Mouse (Mus musculus): ENCODE measurements around the gene Ndufv1. TPM values are rescaled to one million over a fixed set of nuclear protein-coding genes. Genes with fewer than 3 reads are reported as not detected.

Ndufv1 gene
- total RNA-seq, 2 experiments from 2014 or later = 135 to 223 TPM

DNA sequence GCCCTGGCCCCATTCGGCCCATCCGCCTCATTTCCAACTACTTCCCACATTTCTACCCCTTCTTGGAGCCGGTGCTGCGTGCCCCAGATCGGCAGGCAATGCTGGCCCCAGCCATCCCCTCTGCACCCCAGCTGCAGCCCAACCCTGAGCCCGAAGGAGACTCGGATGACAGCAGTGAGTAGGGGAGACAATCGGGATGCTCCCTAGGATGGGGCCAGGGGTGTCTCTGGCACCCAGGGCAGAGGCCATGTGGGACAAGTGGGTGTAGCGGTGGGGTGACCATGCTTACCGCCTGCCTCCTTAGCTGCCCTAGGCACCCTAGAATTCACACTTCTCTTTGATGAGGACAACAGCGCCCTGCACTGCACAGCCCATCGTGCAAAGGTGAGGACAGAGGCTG lies 9.0 kb downstream of the Ndufv1 start:
- ATAC-seq (replicated peaks; ENCODE audit: poor library complexity) = no peak

DNA sequence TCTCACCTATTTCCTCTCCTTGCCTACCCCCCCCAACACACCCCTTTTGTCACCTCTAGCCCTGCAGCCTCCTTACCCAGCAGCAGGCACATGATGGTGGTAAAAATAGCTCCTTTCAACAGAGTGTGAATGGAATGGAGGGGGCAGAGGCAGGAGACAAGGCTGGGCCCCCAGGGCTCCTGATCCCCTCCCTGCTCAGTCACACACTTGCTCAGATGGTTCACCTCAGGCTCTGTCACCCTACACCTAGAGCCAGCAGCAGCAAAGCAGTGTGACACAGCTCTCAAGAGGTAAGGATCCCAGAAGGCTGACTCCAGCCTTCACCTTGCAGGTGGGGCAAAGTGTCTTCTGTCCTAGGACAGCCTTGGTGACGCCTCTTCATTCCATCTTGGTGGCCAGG lies 9.5 kb downstream of the Ndufv1 start, which contains the start of gene Doc2g:
Gene Doc2g (plus strand): TSS at position 202 of the 400 bp plus-strand sequence.
- ATAC-seq (replicated peaks; ENCODE audit: poor library complexity) = no peak

DNA sequence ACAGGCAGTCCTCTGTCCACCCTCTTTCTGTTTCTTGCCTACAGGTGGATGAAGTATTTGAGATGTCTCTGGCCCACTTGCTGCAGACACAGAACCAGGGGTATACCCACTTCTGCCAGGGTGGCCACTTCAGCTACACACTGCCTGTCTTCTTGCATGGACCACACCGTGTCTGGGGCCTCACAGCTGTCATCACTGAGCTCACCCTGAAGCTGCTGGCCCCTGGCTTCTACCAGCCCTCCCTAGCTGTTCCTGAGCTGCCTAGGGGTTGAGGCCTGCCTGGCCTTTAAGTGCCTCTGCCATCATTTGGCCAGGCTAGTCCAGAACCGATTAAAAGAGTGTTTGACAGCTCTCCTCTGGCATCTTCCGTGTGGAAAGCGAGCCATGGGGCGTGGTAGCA lies 10.9 kb downstream of the Ndufv1 start:
- ATAC-seq (replicated peaks; ENCODE audit: poor library complexity) = no peak

DNA sequence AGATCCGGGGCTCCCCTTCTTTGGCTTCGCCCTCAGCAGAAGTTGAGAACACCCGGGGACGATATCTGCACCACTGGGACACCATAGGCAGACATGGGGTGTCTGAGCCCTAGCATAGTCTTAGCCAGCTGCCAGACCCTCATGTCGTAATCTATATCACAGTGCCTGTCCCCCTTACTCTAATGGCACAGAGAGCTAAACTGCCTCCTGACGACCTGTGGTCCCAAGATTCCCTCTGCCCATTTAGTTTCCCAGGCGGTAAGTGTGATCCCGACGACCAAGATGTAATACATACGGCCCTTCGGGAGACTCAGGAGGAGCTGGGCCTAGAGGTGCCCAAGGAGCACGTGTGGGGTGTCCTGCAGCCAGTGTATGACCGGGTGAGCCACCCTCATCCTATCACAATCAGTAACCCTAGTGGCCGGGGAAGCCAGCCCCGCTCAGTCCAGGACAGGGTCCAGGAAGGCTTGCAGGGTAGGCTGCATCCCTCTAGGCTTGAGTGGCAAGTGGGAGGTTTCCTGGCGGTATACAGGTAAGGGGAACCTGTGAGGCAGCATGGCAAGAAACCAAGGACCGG lies 11.6 kb downstream of the Ndufv1 start:
- ATAC-seq (replicated peaks; ENCODE audit: poor library complexity) = no peak

DNA sequence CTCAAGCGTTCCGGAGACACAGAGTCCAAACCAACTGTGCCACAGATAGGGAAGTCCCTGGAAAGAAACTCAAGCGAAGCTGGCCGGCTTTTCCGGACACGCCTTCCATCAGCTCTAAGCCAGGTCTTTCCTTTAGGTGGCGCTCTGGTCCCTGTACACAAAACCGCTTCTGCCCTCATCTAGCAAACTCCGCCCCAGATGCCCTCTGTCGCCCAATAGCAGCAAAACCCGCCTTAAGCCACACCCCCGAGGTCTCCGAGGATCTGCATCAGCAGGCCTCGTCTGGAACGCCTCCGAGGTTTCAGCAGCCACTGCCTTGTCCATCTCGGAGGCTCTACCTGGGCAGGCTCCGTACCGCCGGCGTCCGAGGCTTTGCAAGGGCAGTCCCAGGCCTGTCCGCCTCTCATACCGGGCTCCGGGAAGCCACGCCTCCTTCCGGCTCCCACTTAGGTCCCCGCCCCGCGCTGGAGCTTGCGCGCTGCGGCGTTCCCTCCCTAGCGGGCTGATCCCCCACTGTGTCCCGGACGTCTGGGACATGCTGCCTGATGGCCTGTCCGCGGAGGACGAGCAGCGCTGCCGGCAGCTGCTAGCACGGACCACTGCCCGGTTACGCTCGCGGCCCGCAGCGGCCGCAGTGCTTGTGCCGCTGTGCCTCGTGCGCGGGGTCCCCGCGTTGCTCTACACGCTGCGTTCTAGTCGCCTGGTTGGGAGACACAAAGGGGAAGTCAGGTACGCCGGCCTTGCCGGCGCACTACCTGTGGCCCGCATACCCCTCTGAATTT lies 12.3 kb downstream of the Ndufv1 start, which contains the start of the genes Nudt8 and Gm49405:
Gene Nudt8 (plus strand): TSS at position 462 of the 782 bp plus-strand sequence.
Gene Gm49405 (plus strand): TSS at position 508 of the 782 bp plus-strand sequence.
- ATAC-seq (replicated peaks; ENCODE audit: poor library complexity) = peak; percentile 90

DNA sequence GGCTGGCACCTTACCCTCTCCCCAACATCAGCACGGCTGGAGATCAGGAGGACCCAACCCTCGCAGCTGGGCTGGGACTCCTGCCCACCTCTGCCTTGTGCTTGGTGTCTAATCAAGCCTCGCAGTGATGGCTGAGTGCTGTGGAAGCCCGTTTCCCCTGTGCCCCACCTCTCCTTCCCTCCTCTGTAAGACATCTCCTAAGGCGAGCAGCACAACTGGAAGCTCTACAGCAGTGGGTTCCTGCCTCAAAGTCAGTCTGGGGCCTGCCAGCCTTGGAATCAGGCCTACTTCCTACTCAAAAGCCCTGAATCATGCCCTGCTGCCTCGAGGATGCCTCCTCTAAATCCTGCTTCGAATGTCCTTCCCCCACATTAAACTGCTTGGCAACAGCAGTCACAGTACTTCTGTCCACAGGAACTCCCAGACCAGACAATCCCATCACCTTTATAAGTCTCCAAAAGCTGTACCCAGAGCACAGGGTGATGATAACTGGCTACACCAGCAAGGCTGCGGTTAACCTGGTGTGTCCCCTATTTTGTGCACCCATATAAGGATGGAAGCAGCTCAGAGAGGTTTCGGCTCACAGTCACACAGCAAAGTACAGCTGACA lies 13.4 kb downstream of the Ndufv1 start:
- no peak for ATAC-seq (replicated peaks; ENCODE audit: poor library complexity)

DNA sequence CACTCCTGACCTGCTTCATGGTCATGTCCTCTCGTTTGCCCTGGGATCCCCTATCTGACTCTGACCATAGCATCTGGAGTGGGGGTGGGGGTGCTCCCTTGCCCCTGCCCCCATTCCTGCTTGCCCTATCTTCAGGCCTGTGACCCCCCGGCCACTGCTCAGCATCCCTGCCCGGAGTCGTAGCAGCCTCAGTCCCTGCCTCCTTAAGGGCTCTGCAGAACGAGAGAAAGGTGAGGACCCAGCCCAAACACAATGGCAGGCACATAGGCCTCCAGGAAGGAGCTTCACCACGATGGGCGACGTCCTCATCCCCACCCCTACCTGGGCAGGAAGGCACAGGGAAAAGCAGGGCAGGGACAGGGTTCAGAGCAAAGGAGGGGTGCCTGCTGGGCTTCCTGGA lies 14.3 kb downstream of the Ndufv1 start:
- ATAC-seq (replicated peaks; ENCODE audit: poor library complexity) = no peak

DNA sequence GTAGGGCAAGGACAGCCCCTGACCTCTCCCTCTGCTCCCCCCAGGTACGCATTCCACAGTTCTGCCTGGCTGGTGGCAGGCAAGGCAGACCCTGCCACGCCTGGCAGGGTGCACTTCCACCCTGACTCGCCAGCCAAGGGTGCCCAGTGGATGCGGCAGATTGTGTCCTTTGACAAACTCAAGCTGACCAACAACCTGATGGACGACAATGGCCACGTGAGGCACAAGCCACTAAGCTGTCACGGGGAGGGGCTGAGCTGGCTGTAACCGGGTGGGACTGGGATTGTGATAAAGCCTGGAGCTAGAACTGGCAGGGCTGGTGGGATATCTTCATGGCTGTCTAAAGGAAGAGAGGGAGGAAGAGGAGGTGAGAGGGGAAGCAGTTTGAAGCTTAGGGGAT lies 15.4 kb downstream of the Ndufv1 start:
- no peak for ATAC-seq (replicated peaks; ENCODE audit: poor library complexity)

DNA sequence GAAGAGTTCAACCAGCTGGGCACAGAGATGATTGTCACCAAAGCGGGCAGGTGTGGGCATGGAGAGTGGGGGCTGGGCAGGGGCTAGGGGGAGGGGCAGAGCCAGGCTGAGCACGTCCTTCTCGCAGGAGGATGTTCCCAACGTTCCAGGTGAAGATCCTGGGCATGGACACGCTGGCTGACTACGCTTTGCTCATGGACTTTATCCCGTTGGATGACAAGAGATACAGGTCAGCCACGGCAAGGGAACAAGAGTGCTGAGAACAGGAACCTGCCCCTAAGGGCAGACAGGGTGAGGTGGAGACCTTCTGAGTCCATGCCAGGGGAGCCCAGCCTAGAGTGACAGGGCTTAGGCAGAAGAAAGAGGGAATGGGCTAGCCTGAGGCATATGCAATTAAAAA lies 15.9 kb downstream of the Ndufv1 start:
- no peak for ATAC-seq (replicated peaks; ENCODE audit: poor library complexity)

DNA sequence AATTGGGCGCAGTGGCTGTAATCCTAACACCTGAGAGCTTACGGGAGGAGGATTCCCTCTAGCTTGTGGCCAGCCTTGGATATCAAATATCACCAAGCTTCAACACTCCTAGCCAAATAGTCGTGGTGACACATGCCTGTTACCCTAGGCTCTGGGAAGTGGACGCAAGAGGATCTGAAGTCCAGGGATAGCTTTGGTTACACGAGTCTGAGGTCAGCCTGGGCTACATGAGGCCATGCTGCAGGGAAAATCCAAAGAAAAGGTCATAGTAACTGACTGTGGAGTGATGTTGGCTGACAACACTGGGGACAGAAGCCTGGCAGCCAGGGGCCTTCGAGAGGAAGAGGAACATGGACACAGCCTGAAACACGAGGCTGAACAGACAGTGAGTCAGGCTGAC lies 16.5 kb downstream of the Ndufv1 start:
- no peak for ATAC-seq (replicated peaks; ENCODE audit: poor library complexity)

DNA sequence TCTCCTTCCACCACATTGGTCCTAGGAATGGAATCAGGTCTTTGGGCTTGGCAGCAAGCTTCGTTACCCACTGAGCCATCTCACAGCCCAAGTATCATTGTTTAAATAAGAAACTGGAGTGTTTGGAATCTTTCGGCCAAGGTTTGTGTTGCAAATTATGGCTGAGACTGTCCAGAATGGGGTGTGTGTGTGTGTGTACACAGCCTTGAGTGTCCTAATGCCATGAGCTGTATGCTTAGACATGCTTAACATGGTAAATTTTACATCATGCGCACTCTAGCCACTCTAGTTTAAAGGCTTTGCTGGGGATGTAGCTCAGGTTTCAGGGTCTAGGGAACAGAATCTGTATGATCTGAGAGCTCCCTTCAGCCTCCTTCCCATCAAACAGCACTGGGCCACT lies 17.1 kb downstream of the Ndufv1 start:
- ATAC-seq (replicated peaks; ENCODE audit: poor library complexity) = no peak

DNA sequence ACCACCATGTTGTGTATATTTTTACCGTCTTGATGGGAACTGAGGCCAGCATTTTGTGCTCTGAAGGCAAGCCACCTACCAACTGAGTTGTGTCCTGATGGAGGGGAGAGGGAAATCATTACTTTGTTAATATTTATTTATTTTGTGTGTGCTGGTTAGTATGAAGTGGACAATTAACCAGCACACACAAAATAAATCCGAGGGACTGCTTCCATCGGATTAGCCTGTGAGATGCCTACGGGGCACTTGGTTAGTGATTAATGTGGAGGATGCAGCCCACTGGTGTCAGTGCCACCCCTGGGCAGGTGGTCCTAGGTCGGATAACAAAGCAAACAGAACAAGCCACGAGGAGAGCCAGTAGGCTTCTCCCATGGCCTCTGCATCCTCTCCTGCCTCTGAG lies 17.7 kb downstream of the Ndufv1 start:
- no peak for ATAC-seq (replicated peaks; ENCODE audit: poor library complexity)

DNA sequence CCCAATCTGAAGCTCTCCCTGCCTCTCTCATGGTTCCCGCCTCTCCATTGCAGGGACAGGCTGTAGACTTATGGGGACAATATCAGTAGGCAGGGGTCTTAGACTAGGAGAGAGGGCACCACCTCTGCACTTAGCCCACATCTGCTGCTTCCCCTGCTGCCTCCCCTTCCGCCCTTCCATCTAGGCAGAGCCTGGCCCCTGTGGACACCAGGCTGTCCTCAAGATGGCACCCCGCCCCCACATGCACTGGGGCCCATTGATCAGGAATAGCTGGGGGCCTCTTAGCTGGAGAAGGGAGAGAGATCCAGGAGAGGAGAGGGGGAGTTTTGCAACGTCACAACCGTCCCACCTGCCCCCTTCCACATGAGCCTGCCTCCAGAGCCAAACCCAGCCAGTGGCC lies 20.2 kb downstream of the Ndufv1 start, which contains the start of gene Tbx10:
Gene Tbx10 (plus strand): TSS at position 337 of the 400 bp plus-strand sequence.
- ATAC-seq (replicated peaks; ENCODE audit: poor library complexity) = no peak

DNA sequence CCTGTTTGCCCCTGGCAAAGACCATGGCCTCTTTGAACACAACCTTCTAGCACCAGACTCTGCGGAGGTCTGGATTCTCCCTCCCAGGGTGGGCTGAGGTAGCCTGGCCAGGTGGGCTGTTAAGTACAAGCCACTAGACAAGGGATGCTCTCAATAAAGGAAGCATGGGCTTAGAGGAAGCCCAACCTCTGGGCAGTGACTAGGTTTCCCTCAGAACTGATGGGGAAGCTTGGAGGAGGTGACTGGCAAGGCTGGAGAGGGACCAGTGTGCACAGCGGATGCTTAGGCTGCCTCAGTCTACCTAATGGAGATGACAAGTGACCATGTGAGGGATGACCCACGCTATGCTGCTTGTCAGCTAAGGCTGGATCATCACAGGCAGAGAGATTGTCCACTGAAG lies 20.6 kb downstream of the Ndufv1 start:
- ATAC-seq (replicated peaks; ENCODE audit: poor library complexity) = no peak

DNA sequence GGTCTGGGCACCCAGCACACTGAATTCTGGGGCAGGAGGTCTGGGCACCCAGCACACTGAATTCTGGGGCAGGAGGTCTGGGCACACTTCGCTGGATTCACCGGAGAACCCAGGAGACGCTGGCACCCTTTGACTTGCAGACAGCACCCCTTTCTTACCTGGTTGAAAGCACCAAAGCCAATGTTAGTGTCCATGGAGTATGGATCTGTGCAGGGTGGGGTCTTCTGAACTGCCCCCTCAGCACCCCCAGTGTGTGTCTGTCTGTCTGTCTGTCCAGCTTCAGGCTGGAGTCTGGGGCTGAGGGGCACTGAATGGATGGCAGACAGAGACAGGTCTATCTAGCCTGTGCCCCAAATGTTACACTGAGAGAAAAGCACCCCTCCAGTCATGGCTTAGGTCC lies 21.0 kb downstream of the Ndufv1 start:
- no peak for ATAC-seq (replicated peaks; ENCODE audit: poor library complexity)

DNA sequence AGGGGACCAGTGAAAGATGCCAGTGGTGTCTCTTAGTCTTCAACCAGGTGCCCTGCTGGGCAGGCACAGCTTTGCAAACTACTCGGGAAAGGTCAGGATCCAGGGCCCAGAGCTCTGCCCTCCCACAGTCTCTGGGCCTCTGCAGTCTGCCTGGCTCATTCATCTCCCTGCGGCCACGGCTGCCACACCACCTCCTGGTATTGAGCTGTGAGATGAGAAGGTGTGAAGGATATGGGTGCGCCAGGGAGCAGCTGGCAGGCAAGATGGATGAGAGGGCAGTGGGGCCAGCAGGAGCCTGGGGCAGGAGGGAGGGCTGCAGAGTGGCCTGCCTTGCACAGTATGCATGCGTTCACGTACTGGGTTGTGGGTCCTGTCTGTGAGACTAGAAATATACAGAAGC lies 21.8 kb downstream of the Ndufv1 start:
- ATAC-seq (replicated peaks; ENCODE audit: poor library complexity) = no peak

DNA sequence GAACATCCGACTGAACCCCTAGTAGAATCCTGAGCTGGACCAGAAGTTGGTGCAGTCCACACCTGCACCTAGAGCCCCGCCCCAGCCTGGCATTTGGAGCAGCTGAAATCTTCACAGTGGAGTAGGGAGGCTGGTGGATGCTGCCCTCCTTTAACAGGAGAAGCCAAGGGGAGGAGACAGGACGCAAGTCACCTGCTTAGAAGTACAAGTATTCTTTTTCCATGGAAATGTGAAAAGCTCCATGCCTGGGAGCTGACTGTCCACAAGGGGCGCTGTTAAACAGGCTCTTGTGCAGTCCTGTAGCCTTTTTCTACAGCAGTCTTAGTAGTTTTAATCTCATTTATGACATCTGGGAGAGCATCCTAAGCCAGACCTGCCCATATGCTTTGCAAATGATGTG lies 23.9 kb downstream of the Ndufv1 start:
- no peak for ATAC-seq (replicated peaks; ENCODE audit: poor library complexity)

DNA sequence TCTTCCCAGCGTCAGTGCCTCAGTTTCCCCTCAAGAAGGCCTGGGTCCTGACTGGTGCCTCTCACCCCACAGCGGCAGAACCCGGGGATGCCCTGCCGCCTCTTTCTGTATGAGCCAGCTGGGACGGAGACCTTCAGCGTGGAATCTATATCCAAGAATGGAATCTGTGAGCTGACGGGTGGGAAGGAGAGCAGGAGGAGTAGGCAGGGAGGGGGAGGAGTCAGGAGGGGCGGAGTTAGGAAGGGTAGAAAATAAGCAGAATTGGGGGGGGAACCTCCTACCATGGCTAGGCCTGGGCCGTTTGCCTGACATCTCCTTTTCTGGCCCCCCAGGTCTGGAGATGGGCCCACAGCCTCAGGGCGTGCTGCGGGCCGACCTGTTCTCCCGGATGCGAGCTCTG lies 24.5 kb downstream of the Ndufv1 start:
- ATAC-seq (replicated peaks; ENCODE audit: poor library complexity) = no peak

DNA sequence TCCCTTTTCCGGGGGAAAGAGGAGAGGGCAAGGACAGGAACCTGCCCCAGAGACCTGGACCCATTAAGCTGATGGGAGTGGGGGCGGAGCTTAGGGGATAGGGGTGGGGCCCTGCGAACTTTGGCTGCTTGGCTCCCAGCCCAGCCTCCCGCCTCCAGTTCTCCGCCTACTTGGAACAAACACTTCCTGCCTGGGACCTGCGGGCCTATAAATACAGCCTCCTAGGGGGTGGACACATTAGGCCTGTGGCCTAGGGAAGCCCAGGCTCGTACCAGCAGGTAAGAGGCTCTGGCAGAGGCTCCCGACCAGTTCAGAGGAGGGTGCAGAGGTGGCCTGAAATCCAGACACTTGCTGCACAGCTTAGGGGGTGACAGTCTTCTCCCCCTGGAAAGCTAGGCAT lies 26.3 kb downstream of the Ndufv1 start, which contains the start of gene Acy3:
Gene Acy3 (plus strand): TSS at position 237 of the 400 bp plus-strand sequence.
- peak; percentile 82 for ATAC-seq (replicated peaks; ENCODE audit: poor library complexity)

DNA sequence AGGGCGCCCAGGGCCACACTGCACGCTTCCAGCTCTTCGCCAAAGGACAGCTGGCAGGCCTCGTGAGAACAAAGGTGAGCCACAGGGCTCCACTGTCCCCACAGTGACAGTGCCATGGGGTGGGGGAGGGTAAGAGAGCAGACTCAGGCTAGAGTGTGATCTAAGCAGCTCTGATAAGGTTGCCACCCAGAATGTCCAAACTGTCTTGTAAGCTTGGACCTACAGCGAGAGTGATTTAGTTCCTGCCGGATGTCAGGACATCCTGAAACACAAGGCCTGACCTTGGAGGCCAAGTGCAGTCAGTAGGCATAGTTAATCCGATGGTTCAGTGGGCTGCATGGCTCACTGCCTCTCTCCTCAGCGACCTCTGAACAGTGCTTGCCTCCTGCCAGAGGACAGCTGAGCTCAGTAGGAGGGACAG lies 27.3 kb downstream of the Ndufv1 start:
- no peak for ATAC-seq (replicated peaks; ENCODE audit: poor library complexity)

DNA sequence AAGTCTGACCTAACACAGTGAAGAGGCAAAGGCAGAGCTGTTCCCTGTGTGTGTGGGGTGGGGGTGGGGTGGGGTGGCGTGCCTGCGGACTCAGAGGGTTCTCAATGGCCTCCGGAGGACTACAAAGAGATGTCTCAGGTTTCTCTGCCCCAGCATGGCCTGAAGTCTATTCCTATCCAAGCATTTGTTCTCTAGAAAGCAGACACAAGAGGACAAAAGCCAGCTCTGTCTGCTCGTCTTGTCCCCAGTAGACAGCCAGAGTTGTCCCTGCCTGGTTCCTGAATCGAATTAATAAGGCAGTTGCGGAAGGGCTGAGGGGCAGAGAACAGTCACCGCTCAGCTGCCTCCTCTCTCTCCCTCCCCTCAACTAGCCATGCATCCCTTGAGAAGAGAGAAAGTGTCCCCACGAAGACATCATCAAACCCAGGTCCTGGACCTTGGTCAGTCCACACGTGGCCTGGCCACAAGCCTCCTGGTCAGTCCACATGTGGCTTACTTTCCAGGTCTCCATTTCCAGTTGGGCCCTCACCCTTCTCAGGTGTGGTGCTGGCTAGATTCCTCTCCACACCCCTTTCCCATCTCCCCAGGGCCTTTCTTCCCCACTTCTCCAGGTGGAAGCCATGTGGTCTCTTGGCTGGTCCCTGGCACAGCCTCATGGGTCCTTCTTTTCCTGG lies 28.9 kb downstream of the Ndufv1 start:
- no peak for ATAC-seq (replicated peaks; ENCODE audit: poor library complexity)

Measured in megakaryocyte progenitor cell, adult 5-6 weeks (primary cell).